ENCODE assay signal across 13 mouse cellular contexts in genomic region chr6:99319415-99320405, GRCm38 (mm10).
DNase-seq lines count a peak whose midpoint lies in the region; ATAC-seq and TF ChIP-seq lines count a peak whose summit lies in the region.
"Had no signal": no experiment of that assay in that cellular context is flagged by ENCODE, and none has a peak within 500 bp of the region (broad histone marks: within the 10 kb centered on the region; RNA-seq: fewer than 3 reads in every experiment).

No protein-coding gene starts in this region.

- no peaks in the 10 kb centered on the region for H3K36me3 ChIP-seq in hindbrain, embryonic 11.5 days (ENCODE audit: control insufficient read depth, insufficient read depth, low read length)
- H3K36me3 ChIP-seq in hindbrain, embryonic 16.5 days (ENCODE audit: control insufficient read depth, insufficient read depth, low read length) = no peaks in the 10 kb centered on the region
- no peaks in the 10 kb centered on the region for H3K36me3 ChIP-seq in midbrain, embryonic 12.5 days
- H3K36me3 ChIP-seq in midbrain, postnatal 0 days (ENCODE audit: insufficient read depth, low read length) = no peaks in the 10 kb centered on the region
- H3K36me3 ChIP-seq in forebrain, embryonic 14.5 days (ENCODE audit: control insufficient read depth, insufficient read depth, low read length) = no peaks in the 10 kb centered on the region
- H3K36me3 ChIP-seq in splenic B cell, adult 2 months (ENCODE audit: control insufficient read depth, insufficient read depth, low read length, poor library complexity, severe bottlenecking) = no peaks in the 10 kb centered on the region; the same call in 1 of the 2 replicates
- H3K36me3 ChIP-seq: embryonic facial prominence, embryonic 12.5 days had no signal

- H3K4me2 ChIP-seq in hindbrain, embryonic 11.5 days (replicated peaks; ENCODE audit: low read depth, low read length) = no peak overlapping the region
- H3K4me2 ChIP-seq in hindbrain, embryonic 16.5 days (ENCODE audit: low read length) = no peak overlapping the region
- H3K4me2 ChIP-seq in midbrain, embryonic 12.5 days (replicated peaks) = peak overlapping the region; percentile 8; the same call in 1 of the 2 replicates
- no peak overlapping the region for H3K4me2 ChIP-seq in midbrain, postnatal 0 days (ENCODE audit: low read depth, low read length, poor library complexity, severe bottlenecking)
- no peak overlapping the region for H3K4me2 ChIP-seq in forebrain, embryonic 14.5 days (ENCODE audit: low read length)
- H3K4me2 ChIP-seq: embryonic facial prominence, embryonic 12.5 days had no signal

- intact Hi-C loops in gastrocnemius, adult 2 months (cut with DNase I) = no loop called here

- H3K27ac ChIP-seq in hindbrain, embryonic 11.5 days (ENCODE audit: low read depth, low read length) = no peak overlapping the region
- no peak overlapping the region for H3K27ac ChIP-seq in hindbrain, embryonic 16.5 days (ENCODE audit: low read depth, low read length)
- peak overlapping the region; percentile 60 for H3K27ac ChIP-seq in midbrain, embryonic 12.5 days (replicated peaks)
- H3K27ac ChIP-seq in midbrain, postnatal 0 days (ENCODE audit: low read depth, low read length) = no peak overlapping the region
- no peak overlapping the region for H3K27ac ChIP-seq in forebrain, embryonic 14.5 days (ENCODE audit: low read depth, low read length)
- no peak overlapping the region for H3K27ac ChIP-seq in gastrocnemius, adult 2 months
- H3K27ac ChIP-seq: embryonic facial prominence, embryonic 12.5 days had no signal

- H3K4me1 ChIP-seq in hindbrain, embryonic 11.5 days (replicated peaks; ENCODE audit: control insufficient read depth, insufficient read depth, low read length) = peaks cover 3% of the 10 kb centered on the region; the same call in 1 of the 2 replicates
- peaks cover 4% of the 10 kb centered on the region for H3K4me1 ChIP-seq in hindbrain, embryonic 16.5 days (ENCODE audit: control insufficient read depth, insufficient read depth, low read depth, low read length)
- peaks cover 19% of the 10 kb centered on the region for H3K4me1 ChIP-seq in midbrain, embryonic 12.5 days
- no peaks in the 10 kb centered on the region for H3K4me1 ChIP-seq in midbrain, postnatal 0 days (ENCODE audit: insufficient read depth, low read length)
- H3K4me1 ChIP-seq in forebrain, embryonic 14.5 days (ENCODE audit: control insufficient read depth, insufficient read depth, low read length) = 0 out of 2 replicates have a peak, but pooled peaks cover 3% of the 10 kb centered on the region

- H3K27me3 ChIP-seq in hindbrain, embryonic 11.5 days (ENCODE audit: control insufficient read depth, insufficient read depth, low read length) = no peaks in the 10 kb centered on the region
- H3K27me3 ChIP-seq in hindbrain, embryonic 16.5 days (replicated peaks; ENCODE audit: control insufficient read depth, insufficient read depth, low read length) = no peaks in the 10 kb centered on the region
- no peaks in the 10 kb centered on the region for H3K27me3 ChIP-seq in midbrain, embryonic 12.5 days
- no peaks in the 10 kb centered on the region for H3K27me3 ChIP-seq in midbrain, postnatal 0 days (ENCODE audit: insufficient read depth, low read length)
- no peaks in the 10 kb centered on the region for H3K27me3 ChIP-seq in forebrain, embryonic 14.5 days (replicated peaks; ENCODE audit: control insufficient read depth, insufficient read depth, low read length)
- no peaks in the 10 kb centered on the region for H3K27me3 ChIP-seq in splenic B cell, adult 2 months (ENCODE audit: control insufficient read depth, insufficient read depth, low read length, poor library complexity, severe bottlenecking)
- H3K27me3 ChIP-seq: embryonic facial prominence, embryonic 12.5 days had no signal

- no peak overlapping the region for H3K4me3 ChIP-seq in hindbrain, embryonic 11.5 days (ENCODE audit: low read depth, low read length)
- no peak overlapping the region for H3K4me3 ChIP-seq in hindbrain, embryonic 16.5 days (ENCODE audit: low read length)
- no peak overlapping the region for H3K4me3 ChIP-seq in midbrain, embryonic 12.5 days
- H3K4me3 ChIP-seq in midbrain, postnatal 0 days (ENCODE audit: low read depth, low read length) = no peak overlapping the region
- no peak overlapping the region for H3K4me3 ChIP-seq in forebrain, embryonic 14.5 days (ENCODE audit: low read depth, low read length)
- no peak overlapping the region for H3K4me3 ChIP-seq in gastrocnemius, adult 2 months
- H3K4me3 ChIP-seq: embryonic facial prominence, embryonic 12.5 days had no signal

- TF ChIP-seq CTCF in midbrain, postnatal 0 days (IDR thresholded peaks at IDR 0.05) = no peak
- TF ChIP-seq CTCF in gastrocnemius, adult 2 months (IDR thresholded peaks at IDR 0.05) = no peak

- WGBS in hindbrain, embryonic 11.5 days = 53% methylated on average over 19 of the region's 19 CpGs
- WGBS in hindbrain, embryonic 16.5 days = 48% methylated on average over 19 of the region's 19 CpGs
- WGBS in midbrain, embryonic 12.5 days = 44% methylated on average over 19 of the region's 19 CpGs
- 49% methylated on average over 19 of the region's 19 CpGs for WGBS in midbrain, postnatal 0 days
- 62% methylated on average over 19 of the region's 19 CpGs for WGBS in forebrain, embryonic 14.5 days

- no peaks in the 10 kb centered on the region for H3K9me3 ChIP-seq in hindbrain, embryonic 11.5 days (ENCODE audit: control insufficient read depth, low read length)
- H3K9me3 ChIP-seq in hindbrain, embryonic 16.5 days (ENCODE audit: control insufficient read depth, low read length) = no peaks in the 10 kb centered on the region
- no peaks in the 10 kb centered on the region for H3K9me3 ChIP-seq in midbrain, embryonic 12.5 days
- H3K9me3 ChIP-seq in midbrain, postnatal 0 days (ENCODE audit: low read length) = no peaks in the 10 kb centered on the region
- no peaks in the 10 kb centered on the region for H3K9me3 ChIP-seq in forebrain, embryonic 14.5 days (replicated peaks; ENCODE audit: control insufficient read depth, low read length)
- H3K9me3 ChIP-seq: embryonic facial prominence, embryonic 12.5 days had no signal

- no peak overlapping the region for H3K9ac ChIP-seq in hindbrain, embryonic 11.5 days (ENCODE audit: low read depth, low read length)
- H3K9ac ChIP-seq in hindbrain, embryonic 16.5 days (ENCODE audit: low read depth, low read length) = no peak overlapping the region
- H3K9ac ChIP-seq in midbrain, embryonic 12.5 days (replicated peaks) = no peak overlapping the region
- H3K9ac ChIP-seq in midbrain, postnatal 0 days (replicated peaks; ENCODE audit: low read length, poor library complexity, severe bottlenecking) = no peak overlapping the region
- no peak overlapping the region for H3K9ac ChIP-seq in forebrain, embryonic 14.5 days (ENCODE audit: low read length)
- H3K9ac ChIP-seq: embryonic facial prominence, embryonic 12.5 days had no signal

- ATAC-seq in hindbrain, embryonic 11.5 days (ENCODE audit: low FRiP score) = peak; percentile 35; the same call in 1 of the 2 replicates
- no peak for ATAC-seq in hindbrain, embryonic 16.5 days
- ATAC-seq in midbrain, embryonic 12.5 days (ENCODE audit: low FRiP score, low read depth) = peak; percentile 73
- ATAC-seq in midbrain, postnatal 0 days (ENCODE audit: low FRiP score) = no peak
- no peak for ATAC-seq in forebrain, embryonic 14.5 days

- DNase-seq in hindbrain, embryonic 11.5 days (ENCODE audit: low spot score) = peak; percentile 35
- DNase-seq in midbrain, postnatal 0 days (ENCODE audit: low spot score) = no peak
- peak; percentile 30 for DNase-seq in forebrain, embryonic 14.5 days (ENCODE audit: low spot score)
- peak; percentile 32 for DNase-seq in splenic B cell, adult 2 months (ENCODE audit: low read depth, low spot score)
- no peak for DNase-seq in gastrocnemius, adult 2 months
- DNase-seq: adrenal gland, postnatal 25 days; cerebellum, adult 11-12 months; kidney, adult 11 months; lung, adult 2 months; right cerebral cortex, postnatal 4 days had no signal

Comparison
In these comparisons a context has a peak if more than half of its experiments do, and no peak if none do; other contexts are left out.
1. ATAC-seq: peak in hindbrain, embryonic 11.5 days (single experiment) and midbrain, embryonic 12.5 days (single experiment); none in hindbrain, embryonic 16.5 days (single experiment), midbrain, postnatal 0 days (single experiment) and forebrain, embryonic 14.5 days (single experiment).
2. DNase-seq: peak in hindbrain, embryonic 11.5 days (single experiment), forebrain, embryonic 14.5 days (single experiment) and splenic B cell, adult 2 months (single experiment); none in midbrain, postnatal 0 days (single experiment) and gastrocnemius, adult 2 months (single experiment).